Mouse (Mus musculus) embryonic facial prominence, embryonic 13.5 days (tissue): ENCODE results near the gene Stard9. TPM values are rescaled to one million over a fixed set of nuclear protein-coding genes. Genes with fewer than 3 reads are reported as not detected.

Source experiments
- ATAC-seq: fragments of 200-750 bp; cut with Nextera tagmentation; 2 replicates; pipeline ENCODE4 v1.8.0; 2017; ENCODE audit warnings: low read depth; ENCODE audit not compliant: insufficient number of reproducible peaks, insufficient read depth, low FRiP score, low TSS enrichment
- H3K27ac ChIP-seq: fragments of 300-500 bp; sonication (generic); 2 replicates; pipeline ENCODE4 v1.5.1; 2015; ENCODE audit warnings: moderate library complexity, mild to moderate bottlenecking, inconsistent platforms
- H3K27me3 ChIP-seq: fragments of 300-500 bp; sonication (generic); 2 replicates; pipeline ENCODE4 v1.6.1; 2015; ENCODE audit warnings: mild to moderate bottlenecking, inconsistent platforms
- H3K36me3 ChIP-seq: fragments of 300-500 bp; sonication (generic); 2 replicates; pipeline ENCODE4 v1.6.1; 2015; ENCODE audit warnings: mild to moderate bottlenecking, inconsistent platforms
- H3K4me1 ChIP-seq: fragments of 300-500 bp; sonication (generic); 2 replicates; pipeline ENCODE4 v1.6.1; 2015; ENCODE audit warnings: inconsistent platforms
- H3K4me2 ChIP-seq: fragments of 300-500 bp; sonication (generic); 2 replicates; pipeline ENCODE4 v1.6.1; 2015; ENCODE audit warnings: moderate library complexity, mild to moderate bottlenecking, inconsistent platforms
- H3K4me3 ChIP-seq: fragments of 300-500 bp; sonication (generic); 2 replicates; pipeline ENCODE4 v1.5.1; 2015; ENCODE audit warnings: mild to moderate bottlenecking, inconsistent platforms
- H3K9ac ChIP-seq: fragments of 300-500 bp; sonication (generic); 2 replicates; pipeline ENCODE4 v1.6.1; 2015; ENCODE audit warnings: mild to moderate bottlenecking, inconsistent platforms
- H3K9me3 ChIP-seq: fragments of 300-500 bp; sonication (generic); 2 replicates; pipeline ENCODE4 v1.6.1; 2016; ENCODE audit warnings: inconsistent platforms
- WGBS: fragments of 180-500 bp; shearing (Covaris S2); methylation state at CpG from one replicate; pipeline ENCODE4 v1.1.7; 2015; ENCODE audit warnings: mixed read lengths; 5-methylcytosine and 5-hydroxymethylcytosine counted together
- polyA plus RNA-seq: library from polyadenylated mRNA; unstranded; fragments of >200 nt; fragmentation: Nextera tagmentation; extraction: Ambion mirVana; gene quantifications from 2 replicates; pipeline ENCODE4 v1.2.1, GENCODE M21; 2015

Stard9 gene
- polyA plus RNA-seq = 4.7 and 5.9 TPM in 2 replicates

GRCm38 (mm10) chr2:120628886-120629735, at the start of gene Stard9:
TSS of gene Stard9 (plus strand) at chr2:120629121.
- Histone ChIP-seq H3K4me1 (peaks cover 11% of the 10 kb centered on the region), H3K27ac (peak within 1 kb of the TSS; percentile 53; the same call in 1 of the 2 replicates), H3K36me3 (peaks cover 5% of the 10 kb centered on the region; the same call in 1 of the 2 replicates), H3K4me3 (peak within 1 kb of the TSS; percentile 66), H3K9ac (peak within 1 kb of the TSS; percentile 72), H3K4me2 (peak within 1 kb of the TSS; percentile 75), H3K27me3 (no peaks in the 10 kb centered on the region), H3K9me3 (no peaks in the 10 kb centered on the region)
- ATAC-seq = peak; percentile 99
- WGBS = 2% methylated on average over 36 of the region's 36 CpGs

GRCm38 (mm10) chr2:120589759-120590158, 39.2 kb upstream of the Stard9 start:
- no peaks in the 10 kb centered on the region for H3K9me3 ChIP-seq
- H3K27me3 ChIP-seq = no peaks in the 10 kb centered on the region
- no peak overlapping the region for H3K9ac ChIP-seq
- 82% methylated on average over 5 of the region's 5 CpGs for WGBS
- H3K4me2 ChIP-seq = no peak overlapping the region
- H3K36me3 ChIP-seq = peaks cover 53% of the 10 kb centered on the region
- no peak overlapping the region for H3K27ac ChIP-seq
- H3K4me1 ChIP-seq = no peaks in the 10 kb centered on the region
- no peak for ATAC-seq
- H3K4me3 ChIP-seq = no peak overlapping the region

GRCm38 (mm10) chr2:120592227-120592626, 36.7 kb upstream of the Stard9 start:
- ATAC-seq = no peak
- H3K27me3 ChIP-seq = no peaks in the 10 kb centered on the region
- H3K9ac ChIP-seq = no peak overlapping the region
- H3K9me3 ChIP-seq = no peaks in the 10 kb centered on the region
- peaks cover 53% of the 10 kb centered on the region for H3K36me3 ChIP-seq
- H3K4me1 ChIP-seq = no peaks in the 10 kb centered on the region
- no peak overlapping the region for H3K27ac ChIP-seq
- no peak overlapping the region for H3K4me3 ChIP-seq
- H3K4me2 ChIP-seq = no peak overlapping the region
- 95% methylated on average over 1 of the region's 1 CpGs for WGBS

GRCm38 (mm10) chr2:120597734-120598133, 31.2 kb upstream of the Stard9 start:
- Histone ChIP-seq H3K36me3 (peaks cover 71% of the 10 kb centered on the region), H3K27me3 (no peaks in the 10 kb centered on the region), H3K4me1 (no peaks in the 10 kb centered on the region), H3K9ac (no peak overlapping the region), H3K4me2 (no peak overlapping the region), H3K4me3 (no peak overlapping the region), H3K9me3 (no peaks in the 10 kb centered on the region), H3K27ac (no peak overlapping the region)
- ATAC-seq = no peak
- 91% methylated on average over 2 of the region's 2 CpGs for WGBS

GRCm38 (mm10) chr2:120599506-120599905, 29.4 kb upstream of the Stard9 start:
- WGBS = 93% methylated on average over 4 of the region's 4 CpGs
- H3K4me2 ChIP-seq = no peak overlapping the region
- peaks cover 73% of the 10 kb centered on the region for H3K36me3 ChIP-seq
- no peak for ATAC-seq
- no peaks in the 10 kb centered on the region for H3K27me3 ChIP-seq
- no peaks in the 10 kb centered on the region for H3K4me1 ChIP-seq
- no peak overlapping the region for H3K27ac ChIP-seq
- H3K9ac ChIP-seq = no peak overlapping the region
- H3K9me3 ChIP-seq = no peaks in the 10 kb centered on the region
- H3K4me3 ChIP-seq = no peak overlapping the region

GRCm38 (mm10) chr2:120606021-120606690, 22.8 kb upstream of the Stard9 start:
- no peak overlapping the region for H3K9ac ChIP-seq
- H3K27me3 ChIP-seq = no peaks in the 10 kb centered on the region
- peaks cover 21% of the 10 kb centered on the region; the same call in 1 of the 2 replicates for H3K36me3 ChIP-seq
- no peak for ATAC-seq
- H3K9me3 ChIP-seq = no peaks in the 10 kb centered on the region
- H3K27ac ChIP-seq = no peak overlapping the region
- peaks cover 15% of the 10 kb centered on the region for H3K4me1 ChIP-seq
- 88% methylated on average over 6 of the region's 6 CpGs for WGBS
- no peak overlapping the region for H3K4me2 ChIP-seq
- H3K4me3 ChIP-seq = no peak overlapping the region

GRCm38 (mm10) chr2:120608830-120609723, 19.8 kb upstream of the Stard9 start, which contains the start of the genes Haus2 and Lrrc57:
TSS of gene Haus2 (plus strand) at chr2:120609383.
TSS of gene Lrrc57 (minus strand) at chr2:120609520.
- H3K9ac ChIP-seq = peak within 1 kb of the TSS; percentile 88
- H3K27ac ChIP-seq = peak within 1 kb of the TSS; percentile 93
- H3K9me3 ChIP-seq = no peaks in the 10 kb centered on the region
- peak; percentile 91 for ATAC-seq
- H3K36me3 ChIP-seq = peaks cover 12% of the 10 kb centered on the region
- H3K4me3 ChIP-seq = peak within 1 kb of the TSS; percentile 86
- H3K4me1 ChIP-seq = peaks cover 15% of the 10 kb centered on the region
- WGBS = under 1% methylated on average over 52 of the region's 52 CpGs
- H3K27me3 ChIP-seq = no peaks in the 10 kb centered on the region
- peak within 1 kb of the TSS; percentile 83 for H3K4me2 ChIP-seq

- H3K9me3 ChIP-seq = no peaks in the 10 kb centered on the region
- H3K9ac ChIP-seq = no peak overlapping the region
- WGBS = 89% methylated on average over 5 of the region's 5 CpGs
- H3K4me3 ChIP-seq = no peak overlapping the region
- H3K36me3 ChIP-seq = peaks cover 43% of the 10 kb centered on the region
- no peak for ATAC-seq
- no peaks in the 10 kb centered on the region for H3K4me1 ChIP-seq
- no peak overlapping the region for H3K27ac ChIP-seq
- H3K4me2 ChIP-seq = no peak overlapping the region
- H3K27me3 ChIP-seq = no peaks in the 10 kb centered on the region
These were observed 12.4 kb upstream of the Stard9 start for GRCm38 (mm10) chr2:120616279-120617163.

- ATAC-seq = no peak
- no peak overlapping the region for H3K4me3 ChIP-seq
- no peak overlapping the region for H3K27ac ChIP-seq
- H3K27me3 ChIP-seq = no peaks in the 10 kb centered on the region
- no peak overlapping the region for H3K9ac ChIP-seq
- H3K9me3 ChIP-seq = no peaks in the 10 kb centered on the region
- peaks cover 33% of the 10 kb centered on the region for H3K36me3 ChIP-seq
- WGBS = 100% methylated on average over 1 of the region's 1 CpGs
- no peaks in the 10 kb centered on the region for H3K4me1 ChIP-seq
- no peak overlapping the region for H3K4me2 ChIP-seq
These were observed 9.4 kb upstream of the Stard9 start for GRCm38 (mm10) chr2:120619538-120619937.

GRCm38 (mm10) chr2:120622920-120623319, 6.0 kb upstream of the Stard9 start:
- Histone ChIP-seq H3K27me3 (no peaks in the 10 kb centered on the region), H3K36me3 (peaks cover 12% of the 10 kb centered on the region), H3K4me1 (no peaks in the 10 kb centered on the region), H3K27ac (no peak overlapping the region), H3K9ac (no peak overlapping the region), H3K4me2 (no peak overlapping the region), H3K9me3 (no peaks in the 10 kb centered on the region), H3K4me3 (no peak overlapping the region)
- no peak for ATAC-seq
